Mouse (Mus musculus) brain, embryonic 18.5 days (tissue): ENCODE measurements around the gene Rabgap1l.

Experiments used
- DNase-seq: peaks from one replicate; pipeline ENCODE4 v3.0.0-alpha.2; 2012; ENCODE audit warnings: low read depth, low spot score

The Rabgap1l gene

GRCm38 (mm10) chr1:160318057-160318725 lies 474.8 kb downstream of the Rabgap1l start:
- no peak for DNase-seq

- DNase-seq, result no peak
These were observed 476.8 kb downstream of the Rabgap1l start for GRCm38 (mm10) chr1:160316239-160316638.

- no peak for DNase-seq
These were observed 480.4 kb downstream of the Rabgap1l start for GRCm38 (mm10) chr1:160312658-160313057.

- DNase-seq, result no peak
These were observed 481.1 kb downstream of the Rabgap1l start for GRCm38 (mm10) chr1:160311861-160312260.

GRCm38 (mm10) chr1:160309951-160310350 lies 483.1 kb downstream of the Rabgap1l start:
- no peak for DNase-seq

GRCm38 (mm10) chr1:160308996-160309395 lies 484.0 kb downstream of the Rabgap1l start:
- no peak for DNase-seq

- no peak for DNase-seq
These were observed 484.5 kb downstream of the Rabgap1l start for GRCm38 (mm10) chr1:160308498-160308897.

- no peak for DNase-seq
These were observed 486.0 kb downstream of the Rabgap1l start for GRCm38 (mm10) chr1:160306866-160307616.

GRCm38 (mm10) chr1:160306336-160306735 lies 486.7 kb downstream of the Rabgap1l start:
- DNase-seq, result no peak

- DNase-seq, result no peak
These were observed 487.2 kb downstream of the Rabgap1l start for GRCm38 (mm10) chr1:160305826-160306225.

- DNase-seq, result no peak
These were observed 488.0 kb downstream of the Rabgap1l start for GRCm38 (mm10) chr1:160304969-160305498.

GRCm38 (mm10) chr1:160302268-160302667 lies 490.7 kb downstream of the Rabgap1l start:
- DNase-seq, result no peak

GRCm38 (mm10) chr1:160301156-160301555 lies 491.9 kb downstream of the Rabgap1l start:
- no peak for DNase-seq

- no peak for DNase-seq
These were observed 492.3 kb downstream of the Rabgap1l start for GRCm38 (mm10) chr1:160300704-160301103.

- no peak for DNase-seq
These were observed 493.0 kb downstream of the Rabgap1l start for GRCm38 (mm10) chr1:160299979-160300378.

GRCm38 (mm10) chr1:160298893-160299292 lies 494.1 kb downstream of the Rabgap1l start:
- DNase-seq, result no peak

- no peak for DNase-seq
These were observed 495.3 kb downstream of the Rabgap1l start for GRCm38 (mm10) chr1:160297701-160298100.

GRCm38 (mm10) chr1:160295323-160295722 lies 497.7 kb downstream of the Rabgap1l start:
- no peak for DNase-seq

GRCm38 (mm10) chr1:160293488-160293887 lies 499.5 kb downstream of the Rabgap1l start:
- DNase-seq, result no peak

- DNase-seq, result no peak
These were observed 501.0 kb downstream of the Rabgap1l start for GRCm38 (mm10) chr1:160292058-160292457.

GRCm38 (mm10) chr1:160290242-160290641 lies 502.8 kb downstream of the Rabgap1l start:
- DNase-seq, result no peak

GRCm38 (mm10) chr1:160287058-160287645 lies 505.9 kb downstream of the Rabgap1l start:
- no peak for DNase-seq
